Mouse (Mus musculus) hindbrain, embryonic 11.5 days (tissue): ENCODE data around the gene Ogn. TPM values are rescaled to one million over a fixed set of nuclear protein-coding genes. Genes with fewer than 3 reads are reported as not detected.

ENCODE experiments used
- ATAC-seq: fragments of 200-750 bp; cut with Nextera tagmentation; 2 replicates; pipeline ENCODE4 v1.8.0; 2017; ENCODE audit warnings: mild to moderate bottlenecking, moderate TSS enrichment, moderate library complexity; ENCODE audit not compliant: low FRiP score
- DNase-seq: peaks from one replicate; pipeline ENCODE4 v3.0.0-alpha.2; 2015; ENCODE audit warnings: low spot score
- H3K27ac ChIP-seq: fragments of 300-500 bp; sonication (generic); 2 replicates; pipeline ENCODE4 v1.5.1; 2014; ENCODE audit warnings: mild to moderate bottlenecking, low read depth, low read length
- H3K27me3 ChIP-seq: fragments of 300-500 bp; sonication (generic); 2 replicates; pipeline ENCODE4 v1.6.1; 2014; ENCODE audit warnings: mild to moderate bottlenecking, low read length, moderate library complexity, mixed read lengths; ENCODE audit not compliant: control insufficient read depth, insufficient read depth
- H3K36me3 ChIP-seq: fragments of 300-500 bp; sonication (generic); 2 replicates; pipeline ENCODE4 v1.6.1; 2014; ENCODE audit warnings: mild to moderate bottlenecking, low read length, moderate library complexity, mixed read lengths; ENCODE audit not compliant: control insufficient read depth, insufficient read depth
- H3K4me1 ChIP-seq: fragments of 300-500 bp; sonication (generic); replicated peaks from 2 replicates; pipeline ENCODE4 v1.6.1; 2014; ENCODE audit warnings: low read length, mixed read lengths; ENCODE audit not compliant: control insufficient read depth, insufficient read depth
- H3K4me2 ChIP-seq: fragments of 300-500 bp; sonication (generic); replicated peaks from 2 replicates; pipeline ENCODE4 v1.6.1; 2014; ENCODE audit warnings: mild to moderate bottlenecking, low read depth, low read length
- H3K4me3 ChIP-seq: fragments of 300-500 bp; sonication (generic); 2 replicates; pipeline ENCODE4 v1.5.1; 2014; ENCODE audit warnings: low read depth, low read length
- H3K9ac ChIP-seq: fragments of 300-500 bp; sonication (generic); 2 replicates; pipeline ENCODE4 v1.6.1; 2014; ENCODE audit warnings: low read depth, low read length
- H3K9me3 ChIP-seq: fragments of 300-500 bp; sonication (generic); 2 replicates; pipeline ENCODE4 v1.6.1; 2016; ENCODE audit warnings: low read length; ENCODE audit not compliant: control insufficient read depth
- WGBS: fragments of 180-500 bp; shearing (Covaris S2); extraction: QIAGEN DNeasy Blood & Tissue Kit; methylation state at CpG from one replicate; pipeline ENCODE4 v1.1.7; 2014; 5-methylcytosine and 5-hydroxymethylcytosine counted together
- polyA plus RNA-seq: library from polyadenylated mRNA; unstranded; fragments of >200 nt; fragmentation: Nextera tagmentation; extraction: Ambion mirVana; gene quantifications from 2 replicates; pipeline ENCODE4 v1.2.1, GENCODE M21; 2014

The Ogn gene
- polyA plus RNA-seq: 14.1 and 14.6 TPM in 2 replicates

DNA sequence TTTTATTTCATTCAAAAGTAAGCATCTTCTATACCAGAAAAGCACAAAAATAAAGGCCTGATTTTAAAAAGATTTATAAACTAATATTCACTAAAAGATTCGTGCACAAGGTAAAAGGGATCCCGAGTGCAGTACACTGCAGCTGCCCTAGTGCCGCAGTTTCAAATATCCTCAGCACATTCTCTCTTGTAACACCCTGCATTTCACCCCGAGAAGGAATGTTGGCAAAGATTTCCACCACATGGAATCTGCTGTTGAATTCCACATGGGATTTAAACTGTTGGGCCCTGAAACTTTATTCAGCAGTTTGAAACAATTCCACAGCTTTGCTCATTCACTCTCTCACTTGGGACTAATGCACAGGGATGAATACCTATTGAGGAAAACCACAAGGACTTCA, at the start of gene Ogn:
Gene Ogn, plus strand, starts transcription at position 333 of the 400 bp plus-strand sequence.
- WGBS: 79% methylated on average over 4 of the region's 4 CpGs
- ATAC-seq (no peak), DNase-seq (peak; percentile 4)
- Histone ChIP-seq H3K9me3 (no peaks in the 10 kb centered on the region), H3K27me3 (no peaks in the 10 kb centered on the region), H3K4me2 (no peak within 1 kb of the TSS), H3K4me1 (no peaks in the 10 kb centered on the region), H3K4me3 (no peak within 1 kb of the TSS), H3K36me3 (no peaks in the 10 kb centered on the region), H3K27ac (no peak within 1 kb of the TSS), H3K9ac (no peak within 1 kb of the TSS)

DNA sequence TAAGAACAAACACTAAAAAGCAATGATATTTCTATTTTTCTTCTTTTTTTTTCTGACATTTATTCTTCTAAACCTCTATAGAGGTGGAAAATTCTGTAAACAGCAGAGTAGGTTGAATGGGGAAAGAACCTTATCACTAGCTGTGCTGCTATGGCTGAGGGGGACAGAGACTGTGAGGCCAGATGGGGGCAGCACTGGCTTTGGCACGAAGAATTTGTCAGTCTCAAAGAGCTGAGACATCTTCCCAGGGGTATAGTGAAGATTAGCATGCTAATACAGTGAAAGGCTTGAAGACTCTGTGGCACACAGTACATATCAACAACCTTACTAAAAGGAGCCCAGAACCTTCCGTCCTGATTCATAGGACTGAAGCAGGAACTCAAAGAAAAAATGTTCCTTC, 48.7 kb upstream of the Ogn start:
- DNase-seq (peak; percentile 21), ATAC-seq (no peak)
- H3K27ac ChIP-seq: no peak overlapping the region
- no peaks in the 10 kb centered on the region for H3K27me3 ChIP-seq
- WGBS: 28% methylated on average over 2 of the region's 2 CpGs
- no peak overlapping the region for H3K4me3 ChIP-seq
- no peaks in the 10 kb centered on the region for H3K9me3 ChIP-seq
- H3K4me1 ChIP-seq: no peaks in the 10 kb centered on the region
- no peak overlapping the region for H3K4me2 ChIP-seq
- no peaks in the 10 kb centered on the region for H3K36me3 ChIP-seq
- no peak overlapping the region for H3K9ac ChIP-seq

DNA sequence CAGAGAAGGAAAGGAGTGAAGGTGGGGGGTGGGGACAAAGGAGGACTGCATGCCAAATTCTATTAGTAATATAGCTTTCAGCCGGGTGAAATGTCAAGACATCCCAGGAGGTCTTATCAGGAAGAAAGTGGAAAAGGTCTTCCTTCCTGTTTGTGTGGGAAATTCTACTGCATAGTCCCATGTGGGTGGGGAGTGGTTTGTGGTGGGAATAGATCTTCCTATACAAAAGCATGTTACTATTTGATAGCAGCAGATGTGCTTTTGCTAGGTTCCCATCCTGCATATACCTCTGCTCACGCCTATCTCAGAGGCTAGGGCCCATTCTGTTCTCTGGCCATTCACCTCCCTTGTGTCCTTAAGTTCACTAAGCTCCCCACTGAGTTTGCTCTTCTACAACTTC, 47.0 kb upstream of the Ogn start:
- H3K27ac ChIP-seq: no peak overlapping the region
- 67% methylated on average over 2 of the region's 2 CpGs for WGBS
- no peaks in the 10 kb centered on the region for H3K36me3 ChIP-seq
- no peaks in the 10 kb centered on the region for H3K4me1 ChIP-seq
- DNase-seq (no peak), ATAC-seq (no peak)
- no peak overlapping the region for H3K4me3 ChIP-seq
- H3K27me3 ChIP-seq: no peaks in the 10 kb centered on the region
- H3K9ac ChIP-seq: no peak overlapping the region
- H3K9me3 ChIP-seq: no peaks in the 10 kb centered on the region
- no peak overlapping the region for H3K4me2 ChIP-seq

DNA sequence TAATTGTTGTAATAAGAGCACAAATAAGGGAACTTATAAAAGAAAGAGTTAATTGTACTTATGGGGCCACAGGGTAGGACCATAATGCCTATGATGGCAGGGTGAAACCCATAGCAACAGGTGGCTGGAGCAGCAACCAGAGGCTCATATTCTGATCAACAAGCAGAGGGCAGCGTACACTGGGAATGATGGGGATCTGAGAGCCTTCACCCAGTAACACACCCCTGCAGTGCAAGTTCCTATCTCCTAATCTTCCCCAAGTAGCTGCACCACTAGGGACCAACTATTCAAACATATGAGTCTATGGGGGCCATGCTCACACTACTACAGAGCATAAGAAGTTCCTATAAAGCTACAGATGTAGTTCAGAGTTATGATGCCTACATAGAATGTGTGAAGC, 43.5 kb upstream of the Ogn start:
- Histone ChIP-seq H3K9ac (no peak overlapping the region), H3K4me1 (no peaks in the 10 kb centered on the region), H3K4me2 (no peak overlapping the region), H3K27ac (no peak overlapping the region), H3K27me3 (no peaks in the 10 kb centered on the region), H3K36me3 (no peaks in the 10 kb centered on the region), H3K4me3 (no peak overlapping the region), H3K9me3 (no peaks in the 10 kb centered on the region)
- 81% methylated on average over 1 of the region's 1 CpGs for WGBS
- DNase-seq: no peak
- ATAC-seq: no peak

DNA sequence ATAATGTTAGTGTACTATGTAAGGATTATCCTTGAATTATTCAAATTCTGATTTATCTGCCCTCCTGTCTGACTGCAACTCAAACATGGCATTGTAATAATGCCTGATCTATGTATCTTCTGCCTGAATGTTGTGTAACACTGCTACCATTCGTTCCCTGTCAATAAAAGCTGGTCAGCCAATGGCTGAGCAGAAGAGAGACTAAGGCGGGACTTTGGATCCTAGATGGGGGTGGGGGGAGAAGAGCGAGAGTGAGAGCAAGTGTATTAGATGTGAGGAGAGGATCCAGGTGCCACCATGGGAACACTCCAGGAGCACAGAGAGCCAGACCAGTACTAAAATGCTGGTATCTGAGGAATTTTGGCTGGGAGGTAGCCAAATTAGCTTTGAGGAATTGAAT, 37.5 kb upstream of the Ogn start:
- no peak for ATAC-seq
- no peak for DNase-seq
- H3K4me1 ChIP-seq: no peaks in the 10 kb centered on the region

DNA sequence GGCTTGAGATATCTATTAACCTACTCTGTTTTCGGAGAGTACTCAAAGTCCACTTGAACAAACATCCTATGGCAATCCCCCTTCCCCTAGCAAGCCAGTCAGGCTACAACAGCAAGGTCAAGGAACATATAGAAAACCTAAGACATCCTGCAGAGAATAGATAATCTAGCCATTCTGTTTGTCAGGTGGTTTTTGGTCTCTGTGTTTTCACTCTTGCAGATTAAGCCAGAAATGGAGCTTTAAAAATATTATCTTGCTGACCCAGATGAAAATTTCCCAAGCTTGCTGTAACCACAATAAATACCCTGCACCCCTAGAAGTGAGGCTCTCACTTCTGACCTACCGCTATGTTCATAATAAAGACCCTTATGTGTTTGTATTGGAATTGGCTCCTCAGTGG, 36.4 kb upstream of the Ogn start:
- Histone ChIP-seq H3K36me3 (no peaks in the 10 kb centered on the region), H3K27ac (no peak overlapping the region), H3K27me3 (no peaks in the 10 kb centered on the region), H3K4me3 (no peak overlapping the region), H3K4me2 (no peak overlapping the region), H3K9me3 (no peaks in the 10 kb centered on the region), H3K9ac (no peak overlapping the region), H3K4me1 (no peaks in the 10 kb centered on the region)
- 80% methylated on average over 2 of the region's 2 CpGs for whole genome bisulfite sequencing
- DNase-seq (no peak), ATAC-seq (no peak)

More for the DNA sequence above, 37.5 kb upstream of the Ogn start:
- WGBS: 70% methylated on average over 3 of the region's 3 CpGs
- Histone ChIP-seq H3K4me2 (no peak overlapping the region), H3K4me3 (no peak overlapping the region), H3K9ac (no peak overlapping the region), H3K36me3 (no peaks in the 10 kb centered on the region), H3K27ac (no peak overlapping the region), H3K9me3 (no peaks in the 10 kb centered on the region), H3K27me3 (no peaks in the 10 kb centered on the region)

DNA sequence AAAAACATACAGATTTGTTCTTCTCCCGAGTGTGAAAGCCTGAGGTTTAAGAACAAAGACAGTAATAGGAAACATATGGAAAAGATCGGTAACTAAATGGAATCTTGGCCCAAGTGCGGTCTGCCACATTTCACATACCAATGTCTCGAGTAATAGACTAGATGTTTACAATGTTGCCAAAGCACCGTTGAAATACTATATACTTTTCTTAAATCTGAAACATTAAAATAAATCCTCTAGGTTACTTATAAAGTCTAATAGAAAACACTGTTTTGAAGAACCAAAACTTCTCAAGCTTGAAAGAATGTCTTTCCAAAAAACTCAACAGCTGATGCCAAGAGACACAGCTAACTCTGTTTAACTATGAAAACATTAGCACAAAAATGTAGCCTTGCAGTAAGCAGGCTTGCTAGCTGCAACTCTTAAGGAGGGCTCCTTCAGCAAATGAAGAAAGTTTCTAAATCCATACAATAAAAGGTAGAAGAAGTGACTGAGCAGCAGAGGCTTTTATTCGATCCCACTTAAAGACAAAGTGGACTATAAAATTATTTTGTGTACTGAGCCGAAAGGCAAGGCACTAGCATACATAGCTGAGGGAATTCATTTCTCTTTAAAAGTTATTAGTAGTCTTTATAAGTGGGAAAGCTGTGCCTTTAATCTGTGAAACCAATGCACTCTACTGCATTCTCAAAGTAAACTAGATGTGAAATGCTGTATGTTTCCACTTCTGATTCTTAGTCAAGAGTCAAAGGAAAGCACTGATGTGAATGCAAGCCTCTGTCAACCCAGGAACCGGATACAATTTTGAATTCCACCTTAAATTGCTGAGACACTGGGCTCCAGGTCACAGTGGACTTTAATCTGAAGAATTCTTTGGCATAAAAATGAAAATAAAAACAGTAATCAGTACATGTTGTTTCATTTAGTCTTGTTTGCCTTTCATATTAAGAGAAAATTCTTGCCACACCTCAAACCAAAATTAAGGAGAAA, 26.0 kb upstream of the Ogn start, which contains the start of gene Omd:
Gene Omd, plus strand, starts transcription at position 922 of the 990 bp plus-strand sequence.
- Histone ChIP-seq H3K27ac (no peak within 1 kb of the TSS), H3K27me3 (no peaks in the 10 kb centered on the region), H3K36me3 (no peaks in the 10 kb centered on the region), H3K4me1 (no peaks in the 10 kb centered on the region), H3K9me3 (no peaks in the 10 kb centered on the region), H3K4me2 (no peak within 1 kb of the TSS), H3K4me3 (no peak within 1 kb of the TSS), H3K9ac (no peak within 1 kb of the TSS)
- ATAC-seq (no peak), DNase-seq (no peak)
- 80% methylated on average over 8 of the region's 8 CpGs for WGBS

DNA sequence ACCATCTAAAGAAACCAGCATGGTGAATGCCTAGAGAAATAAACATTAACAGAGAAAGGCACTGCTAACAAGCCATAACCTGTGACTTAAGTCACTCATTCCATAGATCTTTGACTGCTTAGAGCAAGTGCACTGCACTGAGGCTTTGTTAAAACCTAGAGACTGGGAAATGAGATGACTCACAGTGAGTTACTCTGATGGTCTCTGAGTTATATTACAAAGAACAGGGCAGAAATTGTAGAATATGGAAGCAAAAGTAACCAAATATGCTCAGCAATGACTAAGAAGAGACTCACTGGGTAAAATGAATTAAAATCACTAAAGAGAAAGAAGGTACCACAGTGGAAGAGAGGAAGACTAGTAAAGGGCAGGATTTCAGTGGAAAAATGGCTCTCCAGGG, 24.0 kb upstream of the Ogn start:
- no peaks in the 10 kb centered on the region for H3K4me1 ChIP-seq
- H3K9me3 ChIP-seq: no peaks in the 10 kb centered on the region
- H3K9ac ChIP-seq: no peak overlapping the region
- no peak overlapping the region for H3K4me3 ChIP-seq
- H3K27ac ChIP-seq: no peak overlapping the region
- H3K4me2 ChIP-seq: no peak overlapping the region
- DNase-seq (no peak), ATAC-seq (no peak)
- H3K36me3 ChIP-seq: no peaks in the 10 kb centered on the region
- H3K27me3 ChIP-seq: no peaks in the 10 kb centered on the region
